Mouse (Mus musculus) hindbrain, embryonic 13.5 days (tissue): ENCODE measurements around the gene Myh7b. TPM values are rescaled to one million over a fixed set of nuclear protein-coding genes. Genes with fewer than 3 reads are reported as not detected.
A peak's percentile ranks its signal among the peaks of the same experiment; 100 is the strongest.

Experiments
- ATAC-seq: fragments of 200-750 bp; cut with Nextera tagmentation; 2 replicates; pipeline ENCODE4 v1.8.0; 2017; ENCODE audit warnings: moderate TSS enrichment; ENCODE audit not compliant: low FRiP score
- H3K27ac ChIP-seq: fragments of 300-500 bp; sonication (generic); 2 replicates; pipeline ENCODE4 v1.5.1; 2015; ENCODE audit warnings: inconsistent platforms, mild to moderate bottlenecking, moderate library complexity
- H3K27me3 ChIP-seq: fragments of 300-500 bp; sonication (generic); 2 replicates; pipeline ENCODE4 v1.6.1; 2015; ENCODE audit warnings: mild to moderate bottlenecking, inconsistent platforms
- H3K36me3 ChIP-seq: fragments of 300-500 bp; sonication (generic); 2 replicates; pipeline ENCODE4 v1.6.1; 2015; ENCODE audit warnings: mild to moderate bottlenecking, inconsistent platforms
- H3K4me1 ChIP-seq: fragments of 300-500 bp; sonication (generic); replicated peaks from 2 replicates; pipeline ENCODE4 v1.6.1; 2015; ENCODE audit warnings: inconsistent platforms
- H3K4me2 ChIP-seq: fragments of 300-500 bp; sonication (generic); 2 replicates; pipeline ENCODE4 v1.6.1; 2015; ENCODE audit warnings: inconsistent platforms, mild to moderate bottlenecking, moderate library complexity
- H3K4me3 ChIP-seq: fragments of 300-500 bp; sonication (generic); 2 replicates; pipeline ENCODE4 v1.5.1; 2015; ENCODE audit warnings: mild to moderate bottlenecking, inconsistent platforms
- H3K9ac ChIP-seq: fragments of 300-500 bp; sonication (generic); 2 replicates; pipeline ENCODE4 v1.6.1; 2015; ENCODE audit warnings: mild to moderate bottlenecking, inconsistent platforms
- H3K9me3 ChIP-seq: fragments of 300-500 bp; sonication (generic); 2 replicates; pipeline ENCODE4 v1.6.1; 2016; ENCODE audit warnings: inconsistent platforms
- WGBS: fragments of 180-500 bp; shearing (Covaris S2); methylation state at CpG from one replicate; pipeline ENCODE4 v1.1.7; 2015; 5-methylcytosine and 5-hydroxymethylcytosine counted together
- microRNA counts: library from miRNA; unstranded; fragments of <30 nt; microRNA quantifications from one replicate; lab custom pipeline; 2016
- microRNA-seq: library from miRNA; unstranded; fragments of <30 nt; microRNA quantifications from one replicate; pipeline ENCODE4, GENCODE M21; 2016
- polyA plus RNA-seq: library from polyadenylated mRNA; unstranded; fragments of >200 nt; fragmentation: Nextera tagmentation; extraction: Ambion mirVana; gene quantifications from 2 replicates; pipeline ENCODE4 v1.2.1, GENCODE M21; 2015

Gene Myh7b
- polyA plus RNA-seq, 1 experiment from 2014 or later, result 0.82 TPM

DNA sequence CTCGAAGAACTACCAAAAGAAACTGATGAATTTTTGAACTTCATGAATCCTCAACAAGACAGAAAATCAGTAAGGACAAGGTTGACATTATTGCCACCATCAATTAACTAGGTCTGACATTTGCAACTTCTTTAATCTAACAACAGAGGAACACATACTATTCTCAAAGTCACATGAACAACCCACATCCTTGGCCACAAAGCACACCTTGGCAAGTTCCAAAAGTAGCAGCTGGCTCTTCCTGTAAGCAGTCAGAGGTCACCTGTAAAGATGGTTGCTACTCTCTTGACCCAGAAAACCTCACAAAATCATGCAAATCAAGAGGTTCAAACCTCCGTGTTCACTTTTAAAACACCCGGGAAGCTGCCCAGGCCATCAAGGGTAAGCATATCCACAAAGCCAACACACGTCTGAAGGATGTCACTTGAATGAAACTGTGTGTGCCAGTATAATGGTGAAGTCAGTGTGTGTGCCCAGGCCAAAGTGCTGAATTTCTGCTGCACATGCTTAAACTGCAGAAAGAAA, 68.6 kb downstream of the Myh7b start:
- whole genome bisulfite sequencing, result 93% methylated on average over 4 of the region's 4 CpGs
- no peak overlapping the region for H3K9ac ChIP-seq
- no peak for ATAC-seq

DNA sequence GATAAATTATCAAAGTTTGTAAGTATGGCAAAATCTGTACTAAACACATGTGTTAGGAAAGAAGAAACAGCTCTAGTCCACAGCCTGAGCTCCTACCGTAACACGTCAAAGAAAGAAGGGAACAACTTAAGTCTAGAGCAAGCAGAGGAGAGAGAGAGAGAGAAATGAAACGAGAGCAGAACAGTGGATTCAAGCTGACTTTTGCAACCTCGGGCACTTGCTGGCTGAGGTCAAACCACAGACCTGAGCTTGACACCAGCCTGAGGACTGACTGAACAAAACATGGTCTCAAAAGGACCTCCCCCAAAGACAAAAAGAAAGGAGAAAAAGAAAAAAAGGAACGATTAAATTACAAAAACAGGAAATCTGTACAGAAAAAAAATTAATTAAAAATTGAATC, 69.6 kb downstream of the Myh7b start:
- peaks cover 7% of the 10 kb centered on the region; the same call in 1 of the 2 replicates for H3K4me1 ChIP-seq
- H3K27ac ChIP-seq, result no peak overlapping the region
- H3K4me2 ChIP-seq, result no peak overlapping the region
- H3K9me3 ChIP-seq, result no peaks in the 10 kb centered on the region
- H3K9ac ChIP-seq, result no peak overlapping the region
- WGBS, result 75% methylated on average over 5 of the region's 5 CpGs
- no peak overlapping the region for H3K4me3 ChIP-seq
- ATAC-seq, result no peak
- H3K27me3 ChIP-seq, result no peaks in the 10 kb centered on the region
- no peaks in the 10 kb centered on the region for H3K36me3 ChIP-seq

More for the DNA sequence above, 68.6 kb downstream of the Myh7b start:
- H3K4me1 ChIP-seq, result peaks cover 6% of the 10 kb centered on the region; the same call in 1 of the 2 replicates
- H3K4me3 ChIP-seq, result no peak overlapping the region
- H3K36me3 ChIP-seq, result no peaks in the 10 kb centered on the region
- H3K27ac ChIP-seq, result no peak overlapping the region
- no peaks in the 10 kb centered on the region for H3K27me3 ChIP-seq
- no peak overlapping the region for H3K4me2 ChIP-seq
- no peaks in the 10 kb centered on the region for H3K9me3 ChIP-seq

DNA sequence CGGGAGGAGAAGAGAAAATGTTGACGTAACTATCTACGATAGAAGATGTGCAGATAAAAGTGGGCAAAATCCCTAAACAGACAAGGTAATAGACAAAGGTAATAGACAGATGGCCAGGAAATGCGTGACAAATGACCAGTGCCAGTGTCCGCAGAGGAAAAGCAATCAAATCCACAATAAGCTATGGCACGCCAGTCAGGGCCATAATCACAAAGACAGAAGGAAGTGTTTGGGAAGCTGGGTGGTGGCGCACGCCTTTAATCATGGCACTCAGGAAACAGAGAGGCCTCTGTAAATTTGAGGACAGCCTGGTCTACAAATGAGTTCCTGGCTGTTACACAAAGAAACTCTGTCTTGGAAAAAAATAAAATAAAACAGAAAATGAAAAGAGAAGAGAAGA, 70.2 kb downstream of the Myh7b start:
- H3K27ac ChIP-seq, result no peak overlapping the region
- H3K36me3 ChIP-seq, result no peaks in the 10 kb centered on the region
- no peaks in the 10 kb centered on the region for H3K9me3 ChIP-seq
- no peak overlapping the region for H3K4me3 ChIP-seq
- ATAC-seq, result no peak
- H3K9ac ChIP-seq, result no peak overlapping the region
- H3K4me2 ChIP-seq, result no peak overlapping the region
- no peaks in the 10 kb centered on the region for H3K27me3 ChIP-seq
- 71% methylated on average over 8 of the region's 8 CpGs for WGBS
- peaks cover 8% of the 10 kb centered on the region; the same call in 1 of the 2 replicates for H3K4me1 ChIP-seq

DNA sequence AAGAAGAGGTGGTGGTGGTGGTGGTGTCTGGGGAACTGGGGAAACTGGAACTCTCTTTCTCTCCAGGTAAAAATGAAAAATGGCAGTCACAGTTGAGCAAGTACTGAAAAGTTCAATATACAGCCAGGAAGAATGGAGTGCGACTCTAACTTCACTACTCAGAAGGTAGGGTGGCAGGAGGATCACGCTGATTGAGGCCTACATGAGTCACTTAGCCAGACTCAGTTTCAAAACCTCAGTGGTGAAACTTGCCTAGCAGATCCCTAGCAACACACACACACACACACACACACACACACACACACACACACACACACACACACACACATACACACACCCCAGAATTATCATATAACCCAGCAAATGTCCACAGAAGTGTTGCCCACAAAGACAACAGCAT, 70.9 kb downstream of the Myh7b start:
- 90% methylated on average over 2 of the region's 2 CpGs for WGBS
- peaks cover 12% of the 10 kb centered on the region for H3K4me1 ChIP-seq

DNA sequence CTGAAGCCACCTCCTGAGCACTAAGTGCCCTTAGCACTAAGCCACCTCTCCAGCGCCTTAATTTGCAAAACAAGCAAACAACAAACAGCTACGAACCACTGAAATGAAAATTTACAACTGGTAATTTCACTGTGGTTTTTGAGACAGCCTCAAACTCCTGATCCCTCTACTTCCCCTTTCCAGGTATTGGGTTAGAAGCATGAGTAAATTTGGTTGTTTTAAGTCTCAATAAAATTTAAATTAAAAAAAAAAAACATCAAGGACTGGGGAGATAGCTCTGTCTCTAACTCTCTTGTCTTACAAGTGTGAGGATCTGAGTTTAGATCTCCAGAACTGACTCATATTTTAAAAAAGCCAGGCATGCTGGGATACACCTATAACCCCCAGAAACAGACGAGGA, 72.1 kb downstream of the Myh7b start:
- WGBS, result 73% methylated on average over 3 of the region's 3 CpGs
- Histone ChIP-seq H3K4me1 (peaks cover 15% of the 10 kb centered on the region), H3K27ac (no peak overlapping the region), H3K9ac (no peak overlapping the region), H3K4me2 (no peak overlapping the region), H3K27me3 (no peaks in the 10 kb centered on the region), H3K9me3 (no peaks in the 10 kb centered on the region), H3K4me3 (no peak overlapping the region), H3K36me3 (peaks cover 4% of the 10 kb centered on the region)
- no peak for ATAC-seq

More for the DNA sequence above, 70.9 kb downstream of the Myh7b start:
- Histone ChIP-seq H3K9ac (no peak overlapping the region), H3K9me3 (no peaks in the 10 kb centered on the region), H3K4me2 (no peak overlapping the region), H3K36me3 (no peaks in the 10 kb centered on the region), H3K4me3 (no peak overlapping the region), H3K27ac (no peak overlapping the region), H3K27me3 (no peaks in the 10 kb centered on the region)
- ATAC-seq, result no peak

DNA sequence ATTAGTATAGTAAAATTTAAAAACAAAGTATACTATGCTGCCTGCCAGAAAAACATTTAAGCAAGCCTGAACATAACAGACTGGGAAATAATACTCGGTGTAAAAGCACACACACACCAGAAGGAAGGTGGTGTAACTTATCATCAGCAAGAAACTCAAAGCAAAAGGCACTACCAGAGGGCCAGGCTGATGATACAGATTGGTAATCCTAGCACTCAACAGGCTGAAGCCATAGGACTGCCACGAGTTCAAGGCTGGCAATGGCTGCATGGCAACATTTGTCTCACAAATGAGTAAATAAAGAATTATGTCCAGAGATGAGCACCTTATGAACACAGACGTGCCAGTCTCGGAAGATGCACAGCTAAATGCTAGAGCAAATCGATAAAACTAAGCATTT, 72.8 kb downstream of the Myh7b start:
- peaks cover 16% of the 10 kb centered on the region for H3K4me1 ChIP-seq
- no peak overlapping the region for H3K27ac ChIP-seq
- no peak for ATAC-seq
- no peak overlapping the region for H3K4me2 ChIP-seq
- no peaks in the 10 kb centered on the region for H3K27me3 ChIP-seq
- no peak overlapping the region for H3K9ac ChIP-seq
- no peaks in the 10 kb centered on the region for H3K9me3 ChIP-seq
- H3K36me3 ChIP-seq, result peaks cover 4% of the 10 kb centered on the region
- H3K4me3 ChIP-seq, result no peak overlapping the region
- 95% methylated on average over 5 of the region's 5 CpGs for WGBS

MicroRNA genes within 50 kb of the gene (microRNA counts, 519-probe panel; counts per million panel counts)
- microRNA mmu-miR-499 (lab: Ali Mortazavi, UCI), result 51.3 counts per million

Small RNAs within 50 kb of the gene (microRNA-seq; reads per million reads assigned to microRNA genes)
- 4.0 reads per million, percentile 10 among the genes with 10 or more reads in this experiment for gene Mir499

Other genes starting within 250 kb of the Myh7b start
- gene Trp53inp2, start 230.2 kb upstream of the Myh7b start, polyA plus RNA-seq, result 125 and 126 TPM in 2 replicates
- gene Ncoa6, start 137.3 kb upstream of the Myh7b start, polyA plus RNA-seq, result 27.9 and 32.1 TPM in 2 replicates
- gene Acss2, start 93.3 kb upstream of the Myh7b start, polyA plus RNA-seq, result 26.6 and 29.0 TPM in 2 replicates
- 66.3 and 73.6 TPM in 2 replicates for gene Ggt7, start 93.0 kb upstream of the Myh7b start, polyA plus RNA-seq
- gene Gss, start 18.4 kb upstream of the Myh7b start, polyA plus RNA-seq, result 14.8 and 16.4 TPM in 2 replicates
- 166 and 170 TPM in 2 replicates for gene Trpc4ap, start 81.2 kb downstream of the Myh7b start, polyA plus RNA-seq
- 45.3 and 46.4 TPM in 2 replicates for gene Edem2, start 118.3 kb downstream of the Myh7b start, polyA plus RNA-seq
- gene Gm17581, start 124.7 kb downstream of the Myh7b start, polyA plus RNA-seq, result not detected in 2 replicates
- 2.8 and 4.1 TPM in 2 replicates for gene Procr, start 139.9 kb downstream of the Myh7b start, polyA plus RNA-seq
- gene Mmp24, start 164.1 kb downstream of the Myh7b start, polyA plus RNA-seq, result 11.3 and 11.9 TPM in 2 replicates
- gene BC029722, start 208.2 kb downstream of the Myh7b start, polyA plus RNA-seq, result 28.5 and 28.6 TPM in 2 replicates
- gene Eif6, start 215.7 kb downstream of the Myh7b start, polyA plus RNA-seq, result 148 and 152 TPM in 2 replicates
- gene Fam83c, start 223.6 kb downstream of the Myh7b start, polyA plus RNA-seq, result 0.60 and 0.63 TPM in 2 replicates